Mouse (Mus musculus) CH12.LX (cell line): Measurements from ENCODE around the gene Dhx15. TPM values are rescaled to one million over a fixed set of nuclear protein-coding genes. Genes with fewer than 3 reads are reported as not detected.

Source experiments
- BHLHE40 ChIP-seq: IDR thresholded peaks from 2 replicates; pipeline ENCODE4 v1.6.1; 2011; ENCODE audit warnings: mild to moderate bottlenecking, low read depth, low read length, improper control_type of control experiment
- ELF1 ChIP-seq: IDR thresholded peaks from 2 replicates; pipeline ENCODE4 v1.6.1; 2014; ENCODE audit warnings: low read depth, mild to moderate bottlenecking, inconsistent platforms, low read length, improper control_type of control experiment
- EP300 ChIP-seq: IDR thresholded peaks from 2 replicates; pipeline ENCODE4 v1.6.1; 2011; ENCODE audit warnings: low read length, improper control_type of control experiment
- GABPA ChIP-seq: IDR thresholded peaks from 2 replicates; pipeline ENCODE4 v1.6.1; 2012; ENCODE audit warnings: low read depth, low read length, improper control_type of control experiment, inconsistent platforms; ENCODE audit not compliant: insufficient replicate concordance
- JUND ChIP-seq: conservative IDR thresholded peaks from 2 replicates; pipeline ENCODE4 v1.6.1; 2011; ENCODE audit warnings: low read depth, low read length, improper control_type of control experiment
- MAFK ChIP-seq: IDR thresholded peaks from 2 replicates; pipeline ENCODE4 v1.6.1; 2011; ENCODE audit warnings: low read length, improper control_type of control experiment; ENCODE audit not compliant: insufficient replicate concordance
- MAX ChIP-seq: IDR thresholded peaks from 2 replicates; pipeline ENCODE4 v1.6.1; 2011; ENCODE audit warnings: low read length, improper control_type of control experiment
- NRF1 ChIP-seq: IDR thresholded peaks from 2 replicates; pipeline ENCODE4 v1.6.1; 2014; ENCODE audit warnings: low read depth, mild to moderate bottlenecking, inconsistent platforms, low read length, improper control_type of control experiment, moderate library complexity
- PAX5 ChIP-seq: IDR thresholded peaks from 2 replicates; pipeline ENCODE4 v1.6.1; 2012; ENCODE audit warnings: low read length, inconsistent platforms, mixed read lengths
- POLR2AphosphoS2 ChIP-seq: IDR thresholded peaks from 2 replicates; pipeline ENCODE4 v1.6.1; 2011; ENCODE audit warnings: low read depth, low read length, improper control_type of control experiment
- RCOR1 ChIP-seq: conservative IDR thresholded peaks from 2 replicates; pipeline ENCODE4 v1.6.1; 2012; ENCODE audit warnings: low read depth, mild to moderate bottlenecking, inconsistent platforms, low read length, improper control_type of control experiment
- SMC3 ChIP-seq: IDR thresholded peaks from 2 replicates; pipeline ENCODE4 v1.6.1; 2011; ENCODE audit warnings: low read depth, low read length, improper control_type of control experiment
- UBTF ChIP-seq: IDR thresholded peaks from 2 replicates; pipeline ENCODE4 v1.6.1; 2012; ENCODE audit warnings: low read depth, mild to moderate bottlenecking, inconsistent platforms, low read length, improper control_type of control experiment, moderate library complexity
- USF2 ChIP-seq: conservative IDR thresholded peaks from 2 replicates; pipeline ENCODE4 v1.6.1; 2011; ENCODE audit warnings: low read depth, low read length, improper control_type of control experiment
- polyA plus RNA-seq: library from polyadenylated mRNA; unstranded; fragments of >175 nt; gene quantifications from 2 replicates; pipeline ENCODE4 v1.2.1, GENCODE M21; 2012; ENCODE audit warnings: low read depth; ENCODE audit not compliant: insufficient read length
- total RNA-seq, 2 experiments: library from RNA; depleted of rRNA; stranded (reverse); fragments of 300-350 nt in 1 of 2; fragments of >200 nt in 1 of 2; gene quantifications; 2 replicates each; pipeline ENCODE4 v1.2.3; 2012 to 2014

The Dhx15 gene
- total and polyA plus RNA-seq, 3 experiments, result 101 to 355 (median 287) TPM

DNA sequence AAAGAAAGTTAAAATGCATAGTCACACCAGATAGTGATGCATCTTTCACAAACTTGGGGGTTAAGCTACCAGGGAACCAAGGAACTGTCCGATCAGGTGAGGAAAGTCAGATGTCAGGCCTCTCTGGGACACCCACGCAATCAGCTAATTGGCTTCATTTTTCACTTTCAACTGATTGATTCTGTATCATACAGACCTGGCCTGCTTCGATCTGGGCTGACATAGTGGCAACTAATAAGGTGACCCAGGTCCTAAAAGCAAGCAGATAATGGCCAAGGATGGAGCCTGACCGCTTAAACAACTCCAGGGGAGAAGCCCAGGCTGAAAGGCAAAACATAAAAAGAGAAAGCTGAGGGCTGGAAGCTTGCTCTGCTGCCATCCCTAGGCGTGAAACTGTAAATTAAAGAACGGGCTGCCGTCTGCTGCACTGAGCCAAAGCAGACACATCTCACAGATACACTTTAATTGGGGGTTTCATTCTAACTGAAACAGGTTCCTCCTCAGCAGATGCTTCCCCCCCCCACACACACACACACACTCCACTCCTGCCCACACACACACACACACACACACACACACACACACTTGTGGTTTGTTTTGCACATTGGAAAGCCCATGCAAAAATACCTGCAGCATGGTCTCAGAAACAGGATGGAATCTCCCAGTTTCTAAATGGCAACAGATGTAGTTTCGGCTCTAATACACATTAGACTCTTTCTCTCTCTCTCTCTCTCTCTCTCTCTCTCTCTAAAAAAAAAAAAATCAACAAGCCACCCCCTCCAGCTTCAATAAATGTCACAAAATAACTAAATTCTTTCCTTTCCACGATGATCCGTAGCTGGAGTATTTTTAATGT lies 79.3 kb downstream of the Dhx15 start (continued):
- TF ChIP-seq UBTF (no peak), GABPA (no peak), JUND (0 out of 2 replicates have a peak, but pooled peaks have one; percentile 14), PAX5 (no peak), RCOR1 (peak; percentile 63; the same call in 1 of the 2 replicates), EP300 (peak; percentile 67), MAX (no peak; the same call in 1 of the 2 replicates), ELF1 (peak; percentile 31; the same call in 1 of the 2 replicates), POLR2AphosphoS2 (no peak), USF2 (no peak), NRF1 (no peak), BHLHE40 (peak; percentile 64), MAFK (0 out of 2 replicates have a peak, but pooled peaks have one; percentile 40), SMC3 (no peak)

Other genes starting within 250 kb of the Dhx15 start
- not detected in 2 replicates for gene Sod3, start 173.3 kb upstream of the Dhx15 start, total RNA-seq (2012; rRNA removed)
- not detected in 2 replicates for gene Sod3, start 173.3 kb upstream of the Dhx15 start, total RNA-seq (2014; rRNA removed)
- not detected in 2 replicates for gene Sod3, start 173.3 kb upstream of the Dhx15 start, polyA plus RNA-seq